Mouse (Mus musculus) kidney, postnatal 0 days (tissue): ENCODE measurements around the gene Aven. TPM values are rescaled to one million over a fixed set of nuclear protein-coding genes. Genes with fewer than 3 reads are reported as not detected.

Experiments used
- ATAC-seq: fragments of 200-750 bp; cut with Nextera tagmentation; replicated peaks from 2 replicates; pipeline ENCODE4 v1.8.0; 2017; ENCODE audit warnings: low read depth, moderate number of reproducible peaks, moderate TSS enrichment, moderate library complexity; ENCODE audit not compliant: low FRiP score
- DNase-seq: peaks from one replicate; pipeline ENCODE4 v3.0.0-alpha.2; 2016; ENCODE audit warnings: low spot score
- H3K27ac ChIP-seq: fragments of 300-500 bp; sonication (generic); 2 replicates; pipeline ENCODE4 v1.5.1; 2014; ENCODE audit warnings: mild to moderate bottlenecking
- H3K27me3 ChIP-seq: fragments of 300-500 bp; sonication (generic); 2 replicates; pipeline ENCODE4 v1.6.1; 2014; ENCODE audit warnings: low read length, mixed read lengths; ENCODE audit not compliant: insufficient read depth
- H3K36me3 ChIP-seq: fragments of 300-500 bp; sonication (generic); 2 replicates; pipeline ENCODE4 v1.6.1; 2014; ENCODE audit warnings: low read length, mixed read lengths; ENCODE audit not compliant: insufficient read depth
- H3K4me1 ChIP-seq: fragments of 300-500 bp; sonication (generic); replicated peaks from 2 replicates; pipeline ENCODE4 v1.6.1; 2014; ENCODE audit warnings: antibody characterized with exemption, low read length, mixed read lengths; ENCODE audit not compliant: insufficient read depth
- H3K4me2 ChIP-seq: fragments of 300-500 bp; sonication (generic); 2 replicates; pipeline ENCODE4 v1.6.1; 2014; ENCODE audit warnings: mild to moderate bottlenecking, low read length, moderate library complexity, mixed read lengths
- H3K4me3 ChIP-seq: fragments of 300-500 bp; sonication (generic); replicated peaks from 2 replicates; pipeline ENCODE4 v1.5.1; 2014; ENCODE audit warnings: low read depth, low read length
- H3K9ac ChIP-seq: fragments of 300-500 bp; sonication (generic); 2 replicates; pipeline ENCODE4 v1.6.1; 2014; ENCODE audit warnings: low read depth, low read length
- H3K9me3 ChIP-seq: fragments of 300-500 bp; sonication (generic); replicated peaks from 2 replicates; pipeline ENCODE4 v1.6.1; 2016; ENCODE audit warnings: low read length, inconsistent platforms, mixed read lengths
- CTCF ChIP-seq: IDR thresholded peaks from 2 replicates; pipeline ENCODE4 v1.5.1; 2016; ENCODE audit warnings: antibody characterized with exemption, low read depth, mild to moderate bottlenecking, moderate library complexity
- WGBS: fragments of 180-500 bp; shearing (Covaris S2); extraction: QIAGEN DNeasy Blood & Tissue Kit; methylation state at CpG from one replicate; pipeline ENCODE4 v1.1.7; 2014; 5-methylcytosine and 5-hydroxymethylcytosine counted together
- polyA plus RNA-seq: library from polyadenylated mRNA; unstranded; fragments of >200 nt; fragmentation: Nextera tagmentation; extraction: Ambion mirVana; gene quantifications from 2 replicates; pipeline ENCODE4 v1.2.1, GENCODE M21; 2015

Aven gene
- polyA plus RNA-seq, 1 experiment from 2014 or later = 6.2 TPM

- Histone ChIP-seq H3K9me3 (no peaks in the 10 kb centered on the region), H3K4me1 (no peaks in the 10 kb centered on the region), H3K27ac (no peak overlapping the region), H3K36me3 (no peaks in the 10 kb centered on the region), H3K4me2 (no peak overlapping the region), H3K4me3 (no peak overlapping the region), H3K9ac (no peak overlapping the region), H3K27me3 (no peaks in the 10 kb centered on the region)
- peak; percentile 72 for TF ChIP-seq CTCF
- DNase-seq (peak; percentile 14), ATAC-seq (no peak)
- 97% methylated on average over 1 of the region's 1 CpGs for WGBS
Measured at GRCm38 (mm10) chr2:112538783-112539182, 46.0 kb downstream of the Aven start.

GRCm38 (mm10) chr2:112541695-112542285 is 49.0 kb downstream of the Aven start:
- no peak overlapping the region for H3K9ac ChIP-seq
- H3K27me3 ChIP-seq = no peaks in the 10 kb centered on the region
- no peak overlapping the region for H3K4me3 ChIP-seq
- no peak overlapping the region for H3K27ac ChIP-seq
- WGBS = 83% methylated on average over 5 of the region's 5 CpGs
- H3K4me2 ChIP-seq = no peak overlapping the region
- ATAC-seq (no peak), DNase-seq (no peak)
- H3K36me3 ChIP-seq = no peaks in the 10 kb centered on the region
- H3K4me1 ChIP-seq = no peaks in the 10 kb centered on the region
- no peaks in the 10 kb centered on the region for H3K9me3 ChIP-seq
- TF ChIP-seq CTCF = no peak

GRCm38 (mm10) chr2:112556527-112556926 is 63.8 kb downstream of the Aven start:
- WGBS = 87% methylated on average over 10 of the region's 10 CpGs
- H3K36me3 ChIP-seq = no peaks in the 10 kb centered on the region
- no peak overlapping the region for H3K9ac ChIP-seq
- DNase-seq (no peak), ATAC-seq (no peak)
- no peak for TF ChIP-seq CTCF
- H3K27me3 ChIP-seq = no peaks in the 10 kb centered on the region
- H3K27ac ChIP-seq = no peak overlapping the region
- H3K4me3 ChIP-seq = no peak overlapping the region
- no peaks in the 10 kb centered on the region for H3K4me1 ChIP-seq
- no peaks in the 10 kb centered on the region for H3K9me3 ChIP-seq
- no peak overlapping the region for H3K4me2 ChIP-seq

- Histone ChIP-seq H3K9me3 (no peaks in the 10 kb centered on the region), H3K4me3 (no peak overlapping the region), H3K4me1 (no peaks in the 10 kb centered on the region), H3K27ac (no peak overlapping the region), H3K36me3 (no peaks in the 10 kb centered on the region), H3K9ac (no peak overlapping the region), H3K27me3 (no peaks in the 10 kb centered on the region), H3K4me2 (no peak overlapping the region)
- no peak for DNase-seq
- TF ChIP-seq CTCF = no peak
- no peak for ATAC-seq
Measured at GRCm38 (mm10) chr2:112557453-112557852, 64.7 kb downstream of the Aven start.

GRCm38 (mm10) chr2:112561549-112561948 is 68.8 kb downstream of the Aven start:
- no peak overlapping the region for H3K4me2 ChIP-seq
- no peaks in the 10 kb centered on the region for H3K36me3 ChIP-seq
- ATAC-seq = no peak
- no peaks in the 10 kb centered on the region for H3K9me3 ChIP-seq
- WGBS = 88% methylated on average over 7 of the region's 7 CpGs
- H3K27ac ChIP-seq = no peak overlapping the region
- H3K4me1 ChIP-seq = no peaks in the 10 kb centered on the region
- H3K9ac ChIP-seq = no peak overlapping the region
- DNase-seq = no peak
- H3K4me3 ChIP-seq = no peak overlapping the region
- H3K27me3 ChIP-seq = no peaks in the 10 kb centered on the region
- no peak for TF ChIP-seq CTCF

GRCm38 (mm10) chr2:112565060-112565459 is 72.3 kb downstream of the Aven start:
- H3K9me3 ChIP-seq = no peaks in the 10 kb centered on the region
- WGBS = 100% methylated on average over 1 of the region's 1 CpGs
- no peak for TF ChIP-seq CTCF
- H3K27me3 ChIP-seq = no peaks in the 10 kb centered on the region
- no peak overlapping the region for H3K27ac ChIP-seq
- H3K36me3 ChIP-seq = no peaks in the 10 kb centered on the region
- no peak overlapping the region for H3K4me3 ChIP-seq
- H3K9ac ChIP-seq = no peak overlapping the region
- H3K4me2 ChIP-seq = no peak overlapping the region
- no peak for DNase-seq
- ATAC-seq = no peak
- H3K4me1 ChIP-seq = no peaks in the 10 kb centered on the region
